16 mouse cellular contexts compared by ENCODE assay signal in genomic region chr4:98142879-98143436, GRCm38 (mm10).
DNase-seq lines count a peak whose midpoint lies in the region; ATAC-seq and TF ChIP-seq lines count a peak whose summit lies in the region.
"Had no signal": no experiment of that assay in that cellular context is flagged by ENCODE, and none has a peak within 500 bp of the region (broad histone marks: within the 10 kb centered on the region; RNA-seq: fewer than 3 reads in every experiment).

No protein-coding gene starts in this region.

- no peak overlapping the region for H3K9ac ChIP-seq in kidney, embryonic 14.5 days (ENCODE audit: low read depth, low read length)
- H3K9ac ChIP-seq in heart, postnatal 0 days (replicated peaks; ENCODE audit: low read depth, low read length), result no peak overlapping the region
- H3K9ac ChIP-seq: embryonic facial prominence, embryonic 15.5 days; hindbrain, embryonic 15.5 days; liver, embryonic 12.5 days; midbrain, embryonic 15.5 days had no signal

- no peak overlapping the region for H3K4me3 ChIP-seq in kidney, embryonic 14.5 days (ENCODE audit: low read length)
- H3K4me3 ChIP-seq in heart, postnatal 0 days (ENCODE audit: low read depth, low read length), result no peak overlapping the region
- H3K4me3 ChIP-seq: embryonic facial prominence, embryonic 15.5 days; hindbrain, embryonic 15.5 days; limb, embryonic 10.5 days; liver, embryonic 12.5 days; midbrain, embryonic 15.5 days had no signal

- no peak overlapping the region for H3K4me2 ChIP-seq in kidney, embryonic 14.5 days (replicated peaks; ENCODE audit: low read depth, low read length)
- H3K4me2 ChIP-seq in heart, postnatal 0 days (ENCODE audit: low read depth, low read length), result no peak overlapping the region
- H3K4me2 ChIP-seq: embryonic facial prominence, embryonic 15.5 days; hindbrain, embryonic 15.5 days; liver, embryonic 12.5 days; midbrain, embryonic 15.5 days had no signal

- H3K36me3 ChIP-seq in kidney, embryonic 14.5 days (ENCODE audit: control insufficient read depth, insufficient read depth, low read length), result no peaks in the 10 kb centered on the region
- H3K36me3 ChIP-seq in heart, postnatal 0 days (replicated peaks; ENCODE audit: control insufficient read depth, insufficient read depth, low read length), result no peaks in the 10 kb centered on the region
- H3K36me3 ChIP-seq: embryonic facial prominence, embryonic 15.5 days; hindbrain, embryonic 15.5 days; limb, embryonic 10.5 days; liver, embryonic 12.5 days; midbrain, embryonic 15.5 days had no signal

- H3K4me1 ChIP-seq in kidney, embryonic 14.5 days (ENCODE audit: control insufficient read depth, insufficient read depth, low read length), result no peaks in the 10 kb centered on the region
- H3K4me1 ChIP-seq in heart, postnatal 0 days (ENCODE audit: control insufficient read depth, insufficient read depth), result peaks cover 10% of the 10 kb centered on the region; the same call in 1 of the 2 replicates
- H3K4me1 ChIP-seq: embryonic facial prominence, embryonic 15.5 days; hindbrain, embryonic 15.5 days; limb, embryonic 10.5 days; liver, embryonic 12.5 days; midbrain, embryonic 15.5 days had no signal

- ATAC-seq in kidney, embryonic 14.5 days (ENCODE audit: low FRiP score, low TSS enrichment), result peak; percentile 49; the same call in 1 of the 2 replicates
- peak; percentile 92 for ATAC-seq in heart, postnatal 0 days (ENCODE audit: insufficient read depth, low read depth)
- ATAC-seq: liver, embryonic 12.5 days; midbrain, embryonic 15.5 days had no signal

- TF ChIP-seq EP300 in heart, postnatal 0 days (IDR thresholded peaks at IDR 0.05; ENCODE audit: low read depth), result peak; percentile 92

- H3K27ac ChIP-seq in kidney, embryonic 14.5 days (ENCODE audit: low read depth, low read length), result no peak overlapping the region
- H3K27ac ChIP-seq in heart, postnatal 0 days (ENCODE audit: low read depth), result peak overlapping the region; percentile 79
- H3K27ac ChIP-seq: embryonic facial prominence, embryonic 15.5 days; hindbrain, embryonic 15.5 days; limb, embryonic 10.5 days; liver, embryonic 12.5 days; macrophage; midbrain, embryonic 15.5 days had no signal

- no peak for TF ChIP-seq CTCF in heart, postnatal 0 days (IDR thresholded peaks at IDR 0.05; ENCODE audit: low read depth)

- H3K27me3 ChIP-seq in kidney, embryonic 14.5 days (ENCODE audit: control insufficient read depth, insufficient read depth, low read length), result no peaks in the 10 kb centered on the region
- no peaks in the 10 kb centered on the region for H3K27me3 ChIP-seq in heart, postnatal 0 days (ENCODE audit: control insufficient read depth, insufficient read depth, low read length)
- H3K27me3 ChIP-seq: embryonic facial prominence, embryonic 15.5 days; hindbrain, embryonic 15.5 days; liver, embryonic 12.5 days; midbrain, embryonic 15.5 days had no signal

- no peaks in the 10 kb centered on the region for H3K9me3 ChIP-seq in kidney, embryonic 14.5 days (ENCODE audit: control insufficient read depth, low read length)
- H3K9me3 ChIP-seq in heart, postnatal 0 days (replicated peaks; ENCODE audit: control insufficient read depth, low read length), result no peaks in the 10 kb centered on the region
- H3K9me3 ChIP-seq: embryonic facial prominence, embryonic 15.5 days; hindbrain, embryonic 15.5 days; limb, embryonic 10.5 days; liver, embryonic 12.5 days; midbrain, embryonic 15.5 days had no signal

- DNase-seq in kidney, adult 8-10 months, result no peak
- peak; percentile 27 for DNase-seq in Muller cell, postnatal 12 days (ENCODE audit: inconsistent ontology term)
- DNase-seq in heart, adult 8-10 months (ENCODE audit: low spot score), result peak; percentile 78
- peak; percentile 88 for DNase-seq in heart, postnatal 0 days (ENCODE audit: low spot score)
- DNase-seq in frontal cortex, adult 2 months (ENCODE audit: extremely low spot score in 1 of 2, low spot score in 1 of 2), result no peak
- no peak for DNase-seq in right cerebral cortex, postnatal 25 days
- DNase-seq in urinary bladder, postnatal 36 days (ENCODE audit: low spot score in 2 of 2), result no peak
- DNase-seq: adrenal gland, adult 2 months; cerebellum, adult 9-11 months had no signal

- WGBS in kidney, embryonic 14.5 days, result 46% methylated on average over 1 of the region's 1 CpGs
- WGBS in heart, postnatal 0 days, result 23% methylated on average over 1 of the region's 1 CpGs

Comparison
In these comparisons a context has a peak if more than half of its experiments do, and no peak if none do; other contexts are left out.
1. DNase-seq: peak in Muller cell, postnatal 12 days (single experiment), heart, adult 8-10 months (single experiment) and heart, postnatal 0 days (single experiment); none in kidney, adult 8-10 months (0 of 2), frontal cortex, adult 2 months (0 of 2), right cerebral cortex, postnatal 25 days (single experiment) and urinary bladder, postnatal 36 days (0 of 2).